Mouse (Mus musculus): ENCODE measurements around the gene Zfp683. TPM values are rescaled to one million over a fixed set of nuclear protein-coding genes. Genes with fewer than 3 reads are reported as not detected.

Gene Zfp683
- polyA plus RNA-seq, 1 experiment from 2014 or later = not detected

Other genes with a start within 250 kb of the Zfp683 start
- 68.0 and 77.2 TPM in 2 replicates for gene Rps6ka1, start 166.0 kb upstream of the Zfp683 start, polyA plus RNA-seq (2015; fragmentation: Nextera tagmentation; extraction: Ambion mirVana)
- 509 and 615 TPM in 2 replicates for gene Hmgn2, start 85.2 kb upstream of the Zfp683 start, polyA plus RNA-seq (2015; fragmentation: Nextera tagmentation; extraction: Ambion mirVana)
- gene Dhdds, start 52.9 kb upstream of the Zfp683 start, polyA plus RNA-seq (2015; fragmentation: Nextera tagmentation; extraction: Ambion mirVana) = 17.1 and 17.5 TPM in 2 replicates
- 0.91 and 1.5 TPM in 2 replicates for gene Lin28a, start 35.0 kb upstream of the Zfp683 start, polyA plus RNA-seq (2015; fragmentation: Nextera tagmentation; extraction: Ambion mirVana)
- 0.59 TPM in 1 of 2 replicates, not detected in the other for gene Crybg2, start 7.0 kb downstream of the Zfp683 start, polyA plus RNA-seq (2015; fragmentation: Nextera tagmentation; extraction: Ambion mirVana)
- gene Cd52, start 41.2 kb downstream of the Zfp683 start, polyA plus RNA-seq (2015; fragmentation: Nextera tagmentation; extraction: Ambion mirVana) = 47.4 and 51.5 TPM in 2 replicates
- gene Ubxn11, start 48.7 kb downstream of the Zfp683 start, polyA plus RNA-seq (2015; fragmentation: Nextera tagmentation; extraction: Ambion mirVana) = 1.8 and 2.1 TPM in 2 replicates
- 151 and 166 TPM in 2 replicates for gene Sh3bgrl3, start 75.0 kb downstream of the Zfp683 start, polyA plus RNA-seq (2015; fragmentation: Nextera tagmentation; extraction: Ambion mirVana)
- 37.0 and 37.6 TPM in 2 replicates for gene Cep85, start 133.3 kb downstream of the Zfp683 start, polyA plus RNA-seq (2015; fragmentation: Nextera tagmentation; extraction: Ambion mirVana)
- not detected in 2 replicates for gene Gm7534, start 149.2 kb downstream of the Zfp683 start, polyA plus RNA-seq (2015; fragmentation: Nextera tagmentation; extraction: Ambion mirVana)
- gene Catsper4, start 173.5 kb downstream of the Zfp683 start, polyA plus RNA-seq (2015; fragmentation: Nextera tagmentation; extraction: Ambion mirVana) = not detected in 2 replicates
- gene Cnksr1, start 184.6 kb downstream of the Zfp683 start, polyA plus RNA-seq (2015; fragmentation: Nextera tagmentation; extraction: Ambion mirVana) = 0.10 TPM in 2 replicates
- gene E130218I03Rik, start 189.8 kb downstream of the Zfp683 start, polyA plus RNA-seq (2015; fragmentation: Nextera tagmentation; extraction: Ambion mirVana) = 0.16 TPM in 1 of 2 replicates, not detected in the other
- 5.4 and 5.8 TPM in 2 replicates for gene Zfp593, start 191.8 kb downstream of the Zfp683 start, polyA plus RNA-seq (2015; fragmentation: Nextera tagmentation; extraction: Ambion mirVana)
- not detected in 2 replicates for gene Gm30191, start 193.1 kb downstream of the Zfp683 start, polyA plus RNA-seq (2015; fragmentation: Nextera tagmentation; extraction: Ambion mirVana)
- gene Grrp1, start 200.3 kb downstream of the Zfp683 start, polyA plus RNA-seq (2015; fragmentation: Nextera tagmentation; extraction: Ambion mirVana) = 0.46 and 1.0 TPM in 2 replicates
- 9.8 and 11.9 TPM in 2 replicates for gene Pdik1l, start 234.1 kb downstream of the Zfp683 start, polyA plus RNA-seq (2015; fragmentation: Nextera tagmentation; extraction: Ambion mirVana)

Data from liver, embryonic 15.5 days (tissue).